Mouse (Mus musculus): ENCODE data around the gene Bckdha. TPM values are rescaled to one million over a fixed set of nuclear protein-coding genes. Genes with fewer than 3 reads are reported as not detected.
A peak's percentile ranks its signal among the peaks of the same experiment; 100 is the strongest.

The Bckdha gene
- polyA plus RNA-seq, 2 experiments from 2014 or later = 16.6 to 27.7 TPM

GRCm38 (mm10) chr7:25644631-25645030, 14.2 kb downstream of the Bckdha start:
- ATAC-seq = no peak

GRCm38 (mm10) chr7:25644136-25644535, 14.6 kb downstream of the Bckdha start:
- ATAC-seq = peak; percentile 60

GRCm38 (mm10) chr7:25639754-25640153, 19.0 kb downstream of the Bckdha start:
- ATAC-seq = no peak

GRCm38 (mm10) chr7:25637099-25637498, 21.7 kb downstream of the Bckdha start:
- ATAC-seq = no peak

DNA sequence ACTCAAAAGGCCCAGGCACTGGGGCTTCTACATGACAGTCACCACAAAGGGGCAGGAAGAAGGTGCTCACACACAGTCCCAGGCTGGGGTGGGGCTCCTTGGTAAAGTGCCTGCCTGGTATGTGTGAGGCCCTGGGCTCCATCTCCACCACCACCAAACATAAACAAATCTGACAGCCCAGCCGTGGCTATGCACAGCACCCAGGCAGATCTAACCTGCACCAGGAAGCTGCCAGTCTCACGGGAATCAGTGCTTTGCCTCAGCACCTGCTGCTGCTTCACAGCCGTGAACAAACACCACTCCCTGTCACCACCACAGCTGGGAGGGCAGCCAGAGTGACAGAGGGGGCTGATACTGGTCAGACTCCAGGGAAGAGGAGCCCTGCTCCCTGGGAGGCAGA, 22.4 kb downstream of the Bckdha start:
- ATAC-seq = no peak

DNA sequence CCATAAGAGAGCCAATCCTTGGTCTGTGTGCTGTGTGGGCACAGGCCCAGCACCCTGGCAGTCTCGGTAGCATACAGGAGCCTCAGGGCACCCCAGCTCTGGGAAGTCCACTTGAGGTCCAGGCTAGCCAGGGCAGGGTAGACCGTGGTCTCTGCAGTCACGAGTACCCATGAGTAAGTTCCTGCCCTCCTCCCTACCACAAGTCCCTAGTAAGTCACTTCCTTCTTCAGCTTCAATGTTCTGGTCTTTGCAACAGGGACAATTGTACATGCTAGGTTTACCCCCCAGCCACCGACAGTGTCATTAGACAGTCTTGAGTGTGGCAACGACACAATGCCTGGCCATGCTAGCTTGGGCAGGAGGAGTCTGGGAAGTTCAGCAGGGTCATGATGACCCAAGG, 26.1 kb downstream of the Bckdha start:
- no peak for ATAC-seq

DNA sequence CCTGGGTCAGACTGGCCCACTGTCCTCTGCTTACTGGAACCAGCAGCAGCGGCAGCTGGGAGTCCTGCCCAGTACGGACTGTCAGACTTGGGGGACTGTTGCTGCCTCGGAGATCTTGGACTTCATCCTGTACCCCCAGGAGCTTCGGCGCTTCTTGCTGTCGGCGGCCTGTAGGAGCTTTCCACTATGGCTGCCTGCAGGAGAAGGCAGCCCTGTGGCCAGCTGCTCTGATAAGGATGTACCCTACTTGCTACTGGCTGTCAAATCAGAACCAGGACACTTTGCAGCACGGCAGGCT, 30.5 kb downstream of the Bckdha start:
- no peak for ATAC-seq

- no peak for ATAC-seq
Measured at GRCm38 (mm10) chr7:25627431-25628322, 31.1 kb downstream of the Bckdha start.

- no peak for ATAC-seq
Measured at GRCm38 (mm10) chr7:25626509-25627430, 32.0 kb downstream of the Bckdha start, which contains the start of gene B3gnt8. Gene B3gnt8, plus strand, starts transcription at chr7:25626654.

DNA sequence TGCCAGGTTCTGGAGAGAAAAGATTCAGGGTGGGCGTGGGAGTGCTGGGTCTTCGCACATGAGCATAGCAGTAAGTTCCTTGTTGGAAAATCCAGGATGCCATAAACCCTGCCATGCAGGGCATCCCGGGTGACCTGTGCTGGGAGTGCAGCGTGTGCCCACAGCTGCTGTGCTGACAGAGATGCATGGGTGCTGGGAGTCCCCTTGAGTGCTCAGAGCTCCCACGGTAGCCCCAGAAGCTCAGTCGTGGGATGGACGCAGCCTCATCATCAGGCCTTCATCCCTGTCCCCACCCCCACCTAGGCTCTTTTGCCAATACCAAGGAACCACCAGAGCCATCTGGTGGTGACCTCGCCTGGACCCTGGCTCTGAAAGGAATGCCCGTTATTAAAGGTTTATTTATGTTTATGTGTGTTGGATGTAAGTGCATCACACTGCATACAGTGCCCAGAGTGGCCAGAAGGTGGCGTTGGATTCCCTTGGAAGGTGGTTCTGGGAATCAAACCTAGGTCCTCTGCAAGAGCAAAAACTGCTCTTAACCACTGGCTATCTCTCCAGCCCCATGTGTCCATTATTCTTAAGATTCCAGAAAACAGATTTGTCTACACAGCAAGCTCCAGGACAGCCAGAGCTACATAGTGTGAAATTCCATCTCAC, 33.1 kb downstream of the Bckdha start:
- ATAC-seq = no peak

GRCm38 (mm10) chr7:25624851-25625250, 33.9 kb downstream of the Bckdha start:
- ATAC-seq = no peak

DNA sequence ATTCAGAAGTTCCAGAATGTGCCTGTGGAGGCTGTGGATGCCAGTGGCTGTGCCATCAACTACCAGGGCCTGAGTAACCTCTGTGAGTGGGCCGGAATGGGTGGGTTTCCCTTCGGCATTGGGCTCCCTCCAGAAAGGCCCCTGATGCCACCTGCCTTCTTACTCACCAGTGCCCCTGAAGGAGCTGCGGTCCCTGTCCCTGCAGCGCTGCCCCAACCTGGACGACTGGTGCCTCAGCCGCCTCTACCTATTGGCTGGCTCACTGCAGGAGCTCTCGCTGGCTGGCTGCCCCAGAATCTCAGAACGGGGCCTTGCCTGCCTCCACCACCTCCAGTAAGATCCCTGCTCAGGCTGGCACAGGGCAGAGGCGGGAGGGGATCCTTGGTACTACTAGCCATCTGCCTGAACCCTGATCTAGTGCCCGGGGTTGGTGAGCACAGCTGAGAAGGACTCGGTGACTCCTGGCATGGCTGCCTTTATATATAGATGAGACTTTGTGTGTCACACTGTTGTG, 34.9 kb downstream of the Bckdha start:
- no peak for ATAC-seq

DNA sequence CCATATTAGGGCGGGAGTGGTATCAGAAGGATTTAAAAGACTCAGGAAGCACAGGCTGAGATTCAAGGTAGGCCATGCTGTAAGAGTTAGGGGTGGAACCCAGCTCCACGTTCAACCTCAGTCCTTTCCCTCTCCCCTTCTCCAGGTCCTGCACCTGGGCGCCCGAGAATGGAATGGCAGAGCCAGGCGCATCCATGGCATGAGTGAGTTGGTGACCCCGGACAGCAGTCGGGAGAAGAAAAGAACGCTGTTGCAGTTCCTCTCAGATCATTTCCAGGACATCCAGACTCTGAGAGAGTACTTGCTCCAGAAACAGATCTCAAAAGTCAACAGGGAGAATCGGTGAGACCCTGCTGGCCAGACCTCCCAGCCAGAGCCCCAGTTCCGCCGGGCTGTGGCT, 38.0 kb downstream of the Bckdha start:
- ATAC-seq = no peak

GRCm38 (mm10) chr7:25620101-25620500, 38.7 kb downstream of the Bckdha start:
- no peak for ATAC-seq

DNA sequence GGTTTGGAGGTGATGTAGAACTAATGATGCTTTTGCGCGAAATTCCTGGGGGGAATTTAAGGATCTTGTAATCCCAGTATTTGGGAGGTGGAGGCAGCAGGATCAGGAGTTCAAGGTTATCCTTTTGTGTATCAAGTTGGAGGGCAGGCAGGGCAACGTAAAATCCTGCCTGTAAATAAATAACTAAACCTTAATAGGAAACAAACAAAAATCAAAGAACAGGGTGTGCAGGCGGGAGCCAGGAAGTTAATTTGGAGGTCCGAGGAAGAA, 39.1 kb downstream of the Bckdha start:
- no peak for ATAC-seq

- ATAC-seq = peak; percentile 99
Measured at GRCm38 (mm10) chr7:25618865-25619721, 39.7 kb downstream of the Bckdha start, which contains the start of gene Dmac2. Gene Dmac2, plus strand, starts transcription at chr7:25619414.

DNA sequence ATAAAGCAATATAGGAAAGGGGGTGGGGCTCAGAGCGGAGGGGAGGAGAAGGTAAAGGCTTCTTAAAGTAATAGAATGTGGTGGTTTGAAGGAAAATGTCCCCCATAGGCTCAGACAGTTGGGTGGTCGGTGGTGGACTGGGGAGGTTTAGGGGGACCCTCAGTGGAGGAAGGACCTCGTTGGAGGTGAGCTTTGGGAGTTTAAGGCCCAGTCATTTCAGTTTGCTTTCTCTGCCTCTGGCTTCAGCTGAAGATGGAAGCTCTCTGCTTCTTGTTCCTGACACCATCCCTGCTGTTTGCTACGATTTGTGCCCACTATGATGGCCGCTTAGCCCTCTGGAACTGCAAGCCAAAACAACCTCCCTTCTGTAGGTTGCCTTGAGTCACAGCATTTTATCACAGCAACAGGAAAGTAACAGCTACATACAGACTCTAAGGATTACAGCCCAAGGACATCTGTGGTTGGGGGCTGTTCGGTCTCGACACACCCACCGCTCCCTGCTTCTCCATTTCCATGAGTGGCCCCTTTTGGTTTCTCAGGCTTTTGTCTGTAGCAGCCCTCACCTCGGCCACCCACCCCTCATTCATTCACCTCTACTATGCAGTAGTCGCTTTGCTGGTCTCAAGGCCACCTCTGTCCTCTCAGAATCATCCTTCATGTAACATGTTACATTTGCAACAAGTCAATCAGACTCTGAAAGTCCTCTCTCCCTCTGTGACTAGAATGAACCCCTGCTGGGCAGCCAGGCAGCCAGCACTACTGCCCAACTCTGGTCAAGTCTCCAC, 41.2 kb downstream of the Bckdha start:
- ATAC-seq = no peak

- ATAC-seq = no peak
Measured at GRCm38 (mm10) chr7:25615706-25616011, 43.1 kb downstream of the Bckdha start, which contains the start of gene Erich4. Gene Erich4, minus strand, starts transcription at chr7:25615892.

GRCm38 (mm10) chr7:25614831-25615705, 43.7 kb downstream of the Bckdha start:
- ATAC-seq = no peak

- ATAC-seq = no peak
Measured at GRCm38 (mm10) chr7:25614086-25614485, 44.7 kb downstream of the Bckdha start.
